Mouse (Mus musculus): ENCODE results near the gene Hepacam. TPM values are rescaled to one million over a fixed set of nuclear protein-coding genes. Genes with fewer than 3 reads are reported as not detected.
A peak's percentile ranks its signal among the peaks of the same experiment; 100 is the strongest.

Hepacam gene
- total RNA-seq, 2 experiments from 2014 or later = 58.0 to 61.6 TPM

DNA sequence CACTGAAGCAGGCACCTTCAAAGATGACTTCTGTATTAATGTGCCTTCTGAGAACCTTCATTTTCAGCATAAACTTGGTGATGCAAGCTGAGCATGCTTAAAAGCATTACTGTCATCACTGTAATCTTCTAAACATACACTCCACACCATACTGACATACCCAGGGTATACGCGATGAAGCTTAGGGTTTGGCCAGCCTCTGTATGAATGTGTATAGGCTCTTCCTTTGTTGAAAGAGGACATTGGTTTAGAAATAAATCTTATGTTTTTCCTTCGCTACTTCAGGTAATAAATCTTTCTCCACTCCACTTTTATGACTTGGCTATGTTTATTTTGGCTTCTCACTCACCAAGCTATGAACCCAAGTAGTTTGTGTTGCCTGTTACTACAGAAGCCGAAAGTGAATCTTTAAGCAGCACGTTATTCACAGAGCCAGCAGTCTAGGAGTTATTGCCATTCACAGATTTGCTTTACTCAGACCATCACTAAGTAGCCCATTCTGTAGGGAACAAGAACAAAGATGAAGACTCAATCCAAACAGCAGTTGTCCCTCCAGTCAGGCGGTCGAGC, 4.2 kb downstream of the Hepacam start:
- intact Hi-C loops (cut with DNase I) = no loop called here

DNA sequence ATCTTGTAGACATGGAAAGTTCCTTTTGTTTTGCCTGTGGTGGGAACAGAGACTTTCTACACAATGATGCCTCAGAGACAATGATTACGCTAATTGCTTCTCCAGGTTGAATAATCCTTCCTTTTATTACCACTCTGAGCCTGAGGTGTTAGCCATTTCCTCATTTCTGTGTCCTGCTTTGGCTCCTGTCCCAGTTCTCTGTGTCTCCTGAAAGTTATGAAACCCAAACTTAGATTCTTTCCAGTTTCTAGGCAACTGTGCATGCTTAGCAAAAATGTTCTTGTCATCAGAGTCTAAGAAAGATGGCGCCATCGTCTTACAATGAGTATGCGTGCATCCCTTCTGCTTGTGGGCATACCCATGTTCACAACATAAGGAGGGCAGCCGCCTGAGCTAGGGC, 8.6 kb downstream of the Hepacam start:
- intact Hi-C loops (cut with DNase I) = no loop called here

More for the DNA sequence above, 4.2 kb downstream of the Hepacam start:
- no peak for DNase-seq (ENCODE audit: low spot score in 2 of 2)

DNA sequence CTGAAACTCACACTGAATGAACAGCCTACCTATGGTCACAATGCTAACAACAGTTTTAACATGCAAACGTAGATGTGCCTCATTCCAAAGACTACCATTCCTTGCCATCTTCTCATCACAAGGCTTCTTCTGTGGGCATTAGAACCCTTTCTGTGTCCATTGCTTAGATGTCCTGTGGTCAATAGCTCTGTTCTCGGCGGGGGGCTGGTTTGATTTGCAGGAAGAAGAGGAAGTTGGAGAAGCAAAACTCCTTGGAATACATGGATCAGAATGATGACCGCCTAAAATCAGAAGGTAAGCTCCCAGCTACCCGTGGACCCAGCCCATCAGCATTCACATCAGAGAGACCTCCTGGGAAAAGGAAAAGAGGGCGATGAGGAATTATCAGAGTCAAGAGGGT, 16.0 kb downstream of the Hepacam start:
- intact Hi-C loops (cut with DNase I) = no loop called here

More for the DNA sequence above, 8.6 kb downstream of the Hepacam start:
- DNase-seq (ENCODE audit: low spot score in 2 of 2) = peak; percentile 37 to 79

DNA sequence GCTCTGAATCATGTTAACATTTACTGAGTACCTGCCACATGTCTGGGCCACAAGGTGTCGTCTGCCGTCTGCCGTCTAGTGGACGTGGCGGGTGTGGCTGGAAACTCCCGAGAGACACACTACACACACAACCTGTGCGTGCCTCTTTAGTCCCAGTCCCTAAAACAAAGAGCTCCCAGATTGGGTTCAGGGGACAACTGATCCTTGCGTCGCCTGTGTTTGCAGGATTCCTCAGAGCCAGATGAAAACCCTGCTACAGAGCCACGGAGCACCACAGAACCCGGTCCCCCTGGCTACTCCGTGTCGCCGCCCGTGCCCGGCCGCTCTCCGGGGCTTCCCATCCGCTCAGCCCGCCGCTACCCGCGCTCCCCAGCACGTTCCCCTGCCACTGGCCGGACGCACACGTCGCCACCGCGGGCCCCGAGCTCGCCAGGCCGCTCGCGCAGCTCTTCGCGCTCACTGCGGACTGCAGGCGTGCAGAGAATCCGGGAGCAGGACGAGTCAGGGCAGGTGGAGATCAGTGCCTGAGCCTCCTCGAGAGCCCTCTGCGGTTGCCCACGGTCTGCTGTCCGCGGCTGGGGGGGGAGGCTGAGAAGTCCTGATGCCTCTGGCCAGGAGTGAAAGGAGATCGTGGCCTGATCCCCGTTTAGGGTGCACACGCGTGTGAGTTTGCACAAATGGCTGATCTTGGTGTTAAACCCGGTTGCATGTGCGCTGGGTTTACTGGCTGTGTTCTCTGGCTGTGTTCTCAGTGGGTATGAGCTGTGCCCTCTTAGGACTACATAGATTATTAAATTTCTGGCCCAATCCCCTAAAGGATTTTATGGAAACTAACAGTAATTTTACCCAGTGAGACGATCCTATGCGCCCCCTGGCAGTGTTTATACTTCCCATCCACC, 17.4 kb downstream of the Hepacam start:
- intact Hi-C loops (cut with DNase I) = no loop called here
- DNase-seq (ENCODE audit: low spot score in 2 of 2) = no peak

More for the DNA sequence above, 16.0 kb downstream of the Hepacam start:
- no peak for DNase-seq (ENCODE audit: low spot score in 2 of 2)

GRCm38 (mm10) chr9:37390891-37391290, 23.7 kb downstream of the Hepacam start:
- DNase-seq (ENCODE audit: low spot score in 2 of 2) = no peak
- intact Hi-C loops (cut with DNase I) = no loop called here

- no peak for DNase-seq (ENCODE audit: low spot score in 2 of 2)
- intact Hi-C loops (cut with DNase I) = no loop called here
These were observed 24.9 kb downstream of the Hepacam start for GRCm38 (mm10) chr9:37392071-37392470.

GRCm38 (mm10) chr9:37393482-37394131, 26.5 kb downstream of the Hepacam start:
- no peak for DNase-seq (ENCODE audit: low spot score in 2 of 2)
- intact Hi-C loops (cut with DNase I) = no loop called here

DNA sequence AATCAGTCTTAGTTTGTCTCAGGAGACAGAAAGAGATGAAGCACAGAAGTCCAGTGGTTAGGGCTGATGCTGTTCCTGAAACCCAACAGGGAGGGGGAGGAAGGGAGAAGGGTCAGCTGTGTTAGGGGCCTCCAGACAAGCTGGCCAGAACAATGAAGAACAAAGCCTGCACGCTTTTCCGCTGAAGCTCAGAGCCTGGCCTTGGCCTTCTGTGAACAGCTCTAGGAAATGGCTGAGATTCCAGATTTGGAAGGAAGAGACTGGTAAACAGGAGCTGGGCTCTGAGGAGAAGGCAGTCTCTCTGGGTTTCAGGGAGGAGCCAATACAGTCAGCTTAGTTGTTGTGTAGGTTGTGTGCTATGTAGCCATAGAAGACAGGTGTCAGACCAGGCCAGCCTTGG, 33.4 kb downstream of the Hepacam start:
- DNase-seq (ENCODE audit: low spot score in 2 of 2) = no peak
- intact Hi-C loops (cut with DNase I) = no loop called here

- intact Hi-C loops (cut with DNase I) = no loop called here
- no peak for DNase-seq (ENCODE audit: low spot score in 2 of 2)
These were observed 34.7 kb downstream of the Hepacam start, which contains the start of gene Robo4 for GRCm38 (mm10) chr9:37401802-37402201. Gene Robo4 (plus strand): TSS chr9:37401897.

DNA sequence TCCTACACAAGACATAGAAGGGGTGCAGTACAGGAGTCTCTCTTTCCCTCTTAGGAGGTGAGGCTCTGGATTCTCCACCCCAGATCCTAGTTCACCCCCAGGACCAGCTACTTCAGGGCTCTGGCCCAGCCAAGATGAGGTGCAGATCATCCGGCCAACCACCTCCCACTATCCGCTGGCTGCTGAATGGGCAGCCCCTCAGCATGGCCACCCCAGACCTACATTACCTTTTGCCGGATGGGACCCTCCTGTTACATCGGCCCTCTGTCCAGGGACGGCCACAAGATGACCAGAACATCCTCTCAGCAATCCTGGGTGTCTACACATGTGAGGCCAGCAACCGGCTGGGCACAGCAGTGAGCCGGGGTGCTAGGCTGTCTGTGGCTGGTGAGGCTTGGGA, 35.4 kb downstream of the Hepacam start:
- intact Hi-C loops (cut with DNase I) = no loop called here
- no peak for DNase-seq (ENCODE audit: low spot score in 2 of 2)

GRCm38 (mm10) chr9:37403011-37403410, 35.9 kb downstream of the Hepacam start:
- no peak for DNase-seq (ENCODE audit: low spot score in 2 of 2)
- intact Hi-C loops (cut with DNase I) = no loop called here

DNA sequence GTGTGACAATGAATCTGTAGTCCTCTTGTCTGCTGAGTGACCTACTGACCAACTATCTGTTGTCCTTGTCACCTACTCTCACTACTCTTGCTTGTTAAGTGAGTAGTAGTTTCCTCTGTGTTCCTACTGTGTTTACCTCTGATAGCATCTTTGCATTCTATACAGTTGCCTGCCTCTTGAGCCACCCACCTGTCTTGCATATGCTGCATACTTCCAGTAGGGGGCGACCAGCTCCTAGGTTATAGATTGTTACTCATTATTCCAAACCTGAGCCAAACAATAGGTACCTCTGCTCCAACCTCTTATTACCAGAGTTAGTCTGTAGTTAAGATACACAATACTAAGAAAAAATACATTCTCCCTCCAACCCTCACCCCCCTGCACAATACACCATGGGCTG, 39.2 kb downstream of the Hepacam start:
- no peak for DNase-seq (ENCODE audit: low spot score in 2 of 2)

DNA sequence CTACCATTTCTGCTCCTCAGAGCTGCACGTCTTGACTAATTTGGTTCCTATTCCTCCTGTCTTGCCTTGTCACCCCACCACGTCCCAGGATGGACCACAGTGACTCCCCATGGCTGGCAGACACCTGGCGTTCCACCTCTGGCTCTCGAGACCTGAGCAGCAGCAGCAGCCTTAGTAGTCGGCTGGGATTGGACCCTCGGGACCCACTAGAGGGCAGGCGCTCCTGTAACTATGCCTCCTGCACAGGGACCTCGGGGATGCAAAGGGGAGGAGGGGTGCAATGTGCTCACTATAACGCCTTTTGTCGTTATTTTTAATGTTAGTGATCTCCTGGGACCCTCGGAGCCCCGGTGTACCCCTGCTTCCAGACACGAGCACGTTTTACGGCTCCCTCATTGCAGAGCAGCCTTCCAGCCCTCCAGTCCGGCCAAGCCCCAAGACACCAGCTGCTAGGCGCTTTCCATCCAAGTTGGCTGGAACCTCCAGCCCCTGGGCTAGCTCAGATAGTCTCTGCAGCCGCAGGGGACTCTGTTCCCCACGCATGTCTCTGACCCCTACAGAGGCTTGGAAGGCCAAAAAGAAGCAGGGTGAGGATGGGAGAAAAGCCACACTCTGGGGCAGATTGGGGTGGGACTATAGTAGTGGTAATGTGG, 40.8 kb downstream of the Hepacam start:
- DNase-seq (ENCODE audit: low spot score in 2 of 2) = no peak
- intact Hi-C loops (cut with DNase I) = no loop called here

More for the DNA sequence above, 39.2 kb downstream of the Hepacam start:
- intact Hi-C loops (cut with DNase I) = no loop called here

- intact Hi-C loops (cut with DNase I) = no loop called here
These were observed 42.7 kb downstream of the Hepacam start for GRCm38 (mm10) chr9:37409698-37410445.

GRCm38 (mm10) chr9:37412989-37413388, 45.8 kb downstream of the Hepacam start:
- DNase-seq (ENCODE audit: low spot score in 2 of 2) = no peak
- intact Hi-C loops (cut with DNase I) = no loop called here

More at GRCm38 (mm10) chr9:37409698-37410445, 42.7 kb downstream of the Hepacam start:
- DNase-seq (ENCODE audit: low spot score in 2 of 2) = no peak

DNA sequence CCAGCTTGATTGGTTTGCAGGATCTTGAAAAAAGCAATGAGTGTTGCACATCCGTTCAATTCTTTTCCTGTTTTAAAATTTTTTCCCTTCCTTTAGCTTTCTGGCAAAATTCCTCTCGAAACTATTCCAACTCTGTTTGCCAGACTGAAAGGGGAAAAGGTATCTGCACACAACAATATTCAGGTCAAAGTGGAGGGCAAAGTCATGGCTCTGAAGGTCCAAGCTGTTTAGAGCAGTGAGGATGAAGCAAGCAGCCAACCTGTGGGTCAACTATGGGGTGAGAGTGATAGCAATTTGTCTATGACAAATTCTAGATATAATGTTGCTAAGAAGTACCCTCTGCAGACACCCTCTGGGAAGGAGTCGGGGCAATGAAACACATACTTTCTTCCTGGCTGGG, 47.5 kb downstream of the Hepacam start:
- no peak for DNase-seq (ENCODE audit: low spot score in 2 of 2)
- intact Hi-C loops (cut with DNase I) = no loop called here

DNA sequence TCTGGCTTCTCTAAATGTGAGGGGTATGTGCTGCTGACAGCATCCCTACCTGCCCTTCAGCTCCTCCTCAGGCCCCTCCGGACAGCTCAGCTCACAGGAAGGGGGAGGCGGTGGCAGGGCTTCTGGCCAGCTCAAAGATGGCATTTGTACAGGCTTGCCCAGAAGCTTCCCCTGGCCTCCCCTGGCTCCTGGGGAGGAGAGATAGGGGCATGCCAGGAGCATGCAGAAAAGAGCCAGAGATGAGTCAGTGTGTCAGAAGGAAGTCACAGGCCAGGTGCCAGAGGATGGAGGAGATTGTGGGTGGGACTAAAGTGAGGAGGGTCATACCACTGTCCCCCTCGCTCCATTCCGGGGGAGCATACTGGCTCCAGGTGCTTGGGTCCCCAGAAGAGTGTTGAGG, 51.6 kb downstream of the Hepacam start:
- intact Hi-C loops (cut with DNase I) = no loop called here
- DNase-seq (ENCODE audit: low spot score in 2 of 2) = no peak

DNA sequence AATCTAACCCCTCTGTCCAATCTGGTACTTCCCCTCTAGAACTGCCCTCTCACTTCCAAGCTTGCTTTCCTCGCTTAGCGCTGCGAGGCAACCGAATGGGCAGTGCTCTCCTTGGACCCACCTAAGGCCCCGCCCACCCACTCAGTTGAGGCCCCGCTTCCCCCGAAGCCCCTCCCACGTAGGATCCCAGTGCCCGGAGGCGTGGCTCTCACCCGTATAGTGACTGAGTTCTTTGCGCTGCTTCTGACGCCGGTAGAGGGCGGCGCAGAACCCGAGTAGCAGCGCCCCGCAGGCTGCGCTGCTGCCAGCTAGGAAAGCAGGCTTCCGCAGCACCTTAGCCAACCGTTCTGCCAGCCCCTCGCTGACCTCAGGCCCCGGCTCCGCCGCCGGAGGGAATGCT, 53.5 kb downstream of the Hepacam start:
- peak; percentile 71 to 75 for DNase-seq (ENCODE audit: low spot score in 2 of 2)
- intact Hi-C loops (cut with DNase I) = no loop called here

DNA sequence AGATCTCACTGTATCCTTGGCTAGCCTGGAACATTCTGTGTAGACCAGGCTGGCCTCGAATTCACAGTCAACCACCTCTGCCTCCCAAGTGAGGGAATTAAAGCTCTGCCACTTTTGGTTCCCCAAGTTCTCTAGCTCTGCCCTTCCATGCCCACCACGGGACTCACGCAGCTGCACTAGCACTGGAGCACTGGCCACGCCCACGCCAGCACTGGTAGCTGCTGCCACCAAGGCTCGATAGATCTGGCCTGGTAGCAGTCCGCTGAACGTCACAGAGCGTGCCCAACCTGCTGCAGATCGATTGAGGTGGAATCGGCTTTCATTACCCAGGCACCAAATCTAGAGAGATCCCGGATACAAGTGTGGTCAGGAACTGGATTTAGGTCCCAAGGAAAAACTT, 54.1 kb downstream of the Hepacam start:
- intact Hi-C loops (cut with DNase I) = no loop called here
- no peak for DNase-seq (ENCODE audit: low spot score in 2 of 2)

Measured in left cerebral cortex, postnatal 14 days (tissue).